Mouse (Mus musculus): ENCODE data around the gene Zfp523.
"Not testable (repeated sequence)": the region's sequence is repeated elsewhere in the genome, so short reads cannot be mapped to it uniquely, and the experiment has no call there.

The Zfp523 gene

DNA sequence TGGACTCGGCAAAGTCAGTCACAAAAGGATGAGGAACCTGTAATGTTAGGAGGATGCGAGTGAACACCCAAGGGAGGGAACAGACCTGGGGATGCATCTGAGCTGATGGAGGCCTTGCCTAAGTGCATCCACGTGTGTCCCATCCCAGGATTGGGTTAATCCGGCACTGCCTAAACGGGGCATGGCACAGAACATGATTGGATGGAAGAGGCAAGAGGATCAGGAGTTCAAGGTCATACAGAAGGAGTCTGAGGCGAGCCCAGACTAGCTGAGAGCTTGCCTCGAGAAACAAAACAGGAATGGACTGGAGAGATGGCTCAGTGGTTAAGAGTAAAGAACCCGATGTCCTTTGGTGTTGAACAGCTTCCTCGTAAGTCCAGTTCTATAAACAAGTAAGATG, 35.5 kb downstream of the Zfp523 start:
- DNase-seq = no peak

DNA sequence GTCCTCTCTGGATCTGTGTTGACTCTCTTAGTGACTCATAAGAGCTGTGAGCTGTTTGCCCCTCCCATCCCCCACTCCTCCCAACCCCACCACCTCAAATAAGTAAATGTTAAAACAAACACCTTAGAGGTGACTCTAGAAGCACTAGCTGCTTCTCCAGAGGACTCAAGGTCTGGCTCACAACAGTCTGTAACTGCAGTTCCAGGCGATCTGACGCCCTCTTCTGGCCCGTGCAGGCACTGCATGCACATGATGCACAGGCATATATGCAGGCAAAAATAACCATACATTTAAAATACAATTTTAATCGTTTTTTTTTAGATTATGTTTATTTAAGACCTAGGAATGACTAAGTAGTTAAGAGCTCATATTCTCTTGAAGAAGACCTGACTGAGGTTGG, 36.3 kb downstream of the Zfp523 start:
- DNase-seq = no peak

DNA sequence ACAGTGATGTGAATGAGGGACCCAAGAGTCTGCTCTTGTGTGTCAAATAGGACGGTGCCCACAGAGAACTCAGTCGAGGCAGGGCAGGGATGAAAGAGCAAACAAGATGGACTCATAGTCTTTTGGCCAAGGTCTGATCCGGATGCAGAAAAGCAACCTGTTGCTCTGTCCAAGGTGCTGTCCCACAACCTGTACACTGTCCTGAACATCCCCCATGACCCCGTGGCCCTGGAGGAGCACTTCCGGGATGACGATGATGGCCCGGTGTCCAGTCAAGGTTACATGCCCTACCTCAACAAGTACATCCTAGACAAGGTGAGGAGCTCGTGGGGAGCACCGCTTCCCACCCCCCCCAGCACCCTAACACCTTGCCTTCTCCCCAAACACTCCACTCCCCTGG, 39.9 kb downstream of the Zfp523 start:
- DNase-seq = no peak

DNA sequence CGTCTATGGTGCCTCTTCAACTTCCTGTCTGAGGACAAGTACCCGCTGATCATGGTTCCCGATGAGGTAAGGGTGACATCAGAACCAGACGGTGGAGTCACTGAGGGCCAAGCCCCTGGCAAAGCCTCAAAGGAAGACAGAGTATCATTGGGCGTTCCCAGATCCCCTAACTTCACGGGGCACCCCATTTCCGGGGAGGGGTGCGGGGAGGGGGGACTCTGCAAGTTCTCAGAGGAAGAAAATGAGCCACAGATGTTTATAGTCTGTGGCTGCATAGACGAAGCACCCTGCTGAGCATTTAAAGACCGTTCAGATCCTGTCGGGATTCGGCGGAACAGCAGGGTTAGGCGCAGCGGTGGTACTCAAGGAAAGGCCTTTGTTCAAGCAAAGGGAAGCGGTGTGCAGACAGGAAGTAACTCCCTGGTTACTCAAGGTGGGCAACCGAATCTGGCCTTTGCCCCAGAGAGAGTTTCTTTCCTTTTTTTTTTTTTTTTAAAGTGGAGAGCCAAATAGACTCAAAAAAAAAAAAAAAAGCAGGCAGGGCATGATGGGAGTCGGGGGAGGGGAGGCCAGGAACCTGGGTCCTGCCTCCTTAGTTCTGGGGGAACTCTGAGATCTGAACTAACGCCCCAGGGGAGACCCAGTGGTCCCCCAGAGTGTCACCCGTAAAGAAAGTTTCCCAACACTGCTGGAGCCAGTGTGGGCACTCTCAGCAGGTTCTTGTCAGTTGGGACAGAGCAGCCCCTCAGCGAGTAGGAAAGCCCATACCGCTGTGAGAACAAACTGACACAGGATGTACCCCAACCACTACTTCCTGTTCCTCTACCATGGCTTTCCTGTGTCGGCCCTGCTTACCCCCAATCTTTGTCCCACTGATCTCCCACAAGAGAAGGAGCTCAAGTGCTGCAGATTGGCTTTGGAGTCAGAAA, 41.1 kb downstream of the Zfp523 start:
- DNase-seq = peak; percentile 80

DNA sequence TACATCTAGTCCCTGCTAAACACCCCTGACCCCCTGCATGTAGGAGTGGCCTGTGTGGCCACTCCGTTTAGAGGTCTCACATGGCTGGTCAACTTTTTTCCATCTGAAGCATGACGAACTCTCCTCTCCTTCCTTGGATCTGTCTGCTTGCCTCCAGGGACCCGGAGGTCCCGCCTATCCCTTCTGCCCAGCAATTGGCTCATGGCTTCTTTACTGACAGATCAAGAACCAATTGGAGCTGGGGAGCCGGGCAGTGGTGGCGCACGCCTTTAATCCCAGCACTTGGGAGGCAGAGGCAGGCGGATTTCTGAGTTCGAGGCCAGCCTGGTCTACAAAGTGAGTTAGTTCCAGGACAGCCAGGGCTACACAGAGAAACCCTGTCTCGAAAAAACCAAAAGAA, 45.5 kb downstream of the Zfp523 start:
- DNase-seq = not testable (repeated sequence)

DNA sequence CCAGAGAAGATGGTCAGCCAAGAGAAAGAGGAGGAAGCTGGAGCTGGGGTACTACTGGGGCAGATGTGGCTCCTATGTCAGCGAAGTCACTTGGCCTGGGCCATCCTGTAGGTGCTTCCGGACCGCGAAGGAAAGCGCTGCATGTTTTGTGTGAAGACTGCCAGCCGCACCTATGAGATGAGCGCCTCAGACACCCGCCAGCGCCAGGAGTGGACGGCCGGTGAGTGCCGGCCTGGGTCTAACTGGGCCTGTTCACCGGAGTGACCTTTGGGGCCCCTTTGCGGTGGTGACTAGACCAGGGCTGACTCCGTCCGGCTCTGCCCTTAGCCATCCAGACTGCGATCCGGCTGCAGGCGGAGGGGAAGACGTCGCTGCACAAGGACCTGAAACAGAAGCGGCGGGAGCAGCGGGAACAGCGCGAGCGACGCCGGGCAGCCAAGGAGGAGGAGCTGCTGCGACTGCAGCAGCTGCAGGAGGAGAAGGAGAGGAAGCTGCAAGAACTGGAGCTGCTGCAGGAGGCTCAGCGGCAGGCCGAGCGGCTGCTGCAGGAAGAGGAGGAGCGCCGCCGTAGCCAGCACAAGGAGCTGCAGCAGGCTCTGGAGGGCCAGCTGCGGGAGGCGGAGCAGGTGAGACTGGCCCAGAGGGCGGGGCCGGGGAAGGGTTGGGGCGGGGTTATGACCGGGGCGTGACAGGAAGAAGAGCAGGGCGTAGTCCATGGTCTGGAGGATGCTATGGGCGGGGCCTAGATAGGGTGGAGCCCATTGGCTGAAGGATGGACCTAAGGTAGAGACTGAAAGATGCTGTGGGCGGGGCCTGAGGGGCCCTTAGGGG, 46.8 kb downstream of the Zfp523 start:
- peak; percentile 96 for DNase-seq

DNA sequence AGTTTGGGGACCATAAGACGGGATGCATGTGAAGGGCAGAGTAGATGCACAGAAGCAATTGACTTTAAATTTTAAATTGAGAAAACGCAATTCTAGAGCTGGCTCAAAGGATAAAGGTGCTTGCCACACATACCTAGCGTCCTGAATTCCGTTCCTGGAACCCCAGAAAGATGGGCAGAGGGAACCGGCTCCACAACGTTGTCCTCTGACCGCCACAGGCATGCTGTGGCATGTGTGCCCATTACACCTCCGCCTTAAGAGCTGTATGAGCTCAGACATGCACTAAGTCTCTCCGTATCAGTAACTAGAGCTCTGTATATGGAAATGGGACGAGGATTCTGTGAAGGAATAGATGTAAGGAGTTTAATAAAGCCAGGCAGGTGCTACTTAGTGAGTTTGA, 47.7 kb downstream of the Zfp523 start:
- no peak for DNase-seq

DNA sequence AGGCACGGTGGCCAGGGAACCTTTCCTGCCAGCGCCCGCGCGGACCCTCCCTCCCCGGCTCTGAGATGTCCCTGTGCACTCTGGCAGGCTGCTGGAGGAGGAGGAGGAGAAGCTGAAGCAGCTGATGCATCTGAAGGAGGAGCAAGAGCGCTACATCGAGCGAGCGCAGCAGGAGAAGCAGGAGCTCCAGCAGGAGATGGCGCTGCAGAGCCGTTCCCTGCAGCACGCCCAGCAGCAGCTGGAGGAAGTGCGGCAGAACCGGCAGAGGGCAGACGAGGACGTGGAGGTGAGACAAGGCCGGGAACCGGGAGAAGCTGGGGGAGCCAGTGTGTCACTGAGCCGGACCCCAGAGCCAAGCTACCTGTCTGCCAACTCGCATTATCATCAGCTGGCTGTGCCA, 49.1 kb downstream of the Zfp523 start:
- peak; percentile 94 for DNase-seq

DNA sequence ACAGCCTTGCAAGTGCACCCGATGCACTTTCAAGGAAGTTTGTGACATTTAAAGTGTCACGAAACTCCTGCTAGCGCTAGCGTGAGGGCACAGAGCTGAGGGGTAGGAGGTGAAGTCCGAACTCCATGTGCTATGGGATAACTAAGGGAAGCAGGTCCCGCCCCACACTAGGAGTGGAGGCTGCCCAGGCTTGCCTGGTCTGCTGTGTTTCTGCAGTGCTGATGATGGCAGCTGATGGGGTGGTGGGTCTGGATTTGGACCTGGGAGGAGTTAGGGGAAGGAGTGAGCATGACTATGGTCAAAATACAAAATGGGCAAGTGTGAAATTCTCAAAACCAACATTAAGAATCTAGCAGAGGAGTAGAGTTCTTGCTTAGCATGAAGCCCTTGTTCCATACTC, 53.6 kb downstream of the Zfp523 start:
- DNase-seq = no peak

DNA sequence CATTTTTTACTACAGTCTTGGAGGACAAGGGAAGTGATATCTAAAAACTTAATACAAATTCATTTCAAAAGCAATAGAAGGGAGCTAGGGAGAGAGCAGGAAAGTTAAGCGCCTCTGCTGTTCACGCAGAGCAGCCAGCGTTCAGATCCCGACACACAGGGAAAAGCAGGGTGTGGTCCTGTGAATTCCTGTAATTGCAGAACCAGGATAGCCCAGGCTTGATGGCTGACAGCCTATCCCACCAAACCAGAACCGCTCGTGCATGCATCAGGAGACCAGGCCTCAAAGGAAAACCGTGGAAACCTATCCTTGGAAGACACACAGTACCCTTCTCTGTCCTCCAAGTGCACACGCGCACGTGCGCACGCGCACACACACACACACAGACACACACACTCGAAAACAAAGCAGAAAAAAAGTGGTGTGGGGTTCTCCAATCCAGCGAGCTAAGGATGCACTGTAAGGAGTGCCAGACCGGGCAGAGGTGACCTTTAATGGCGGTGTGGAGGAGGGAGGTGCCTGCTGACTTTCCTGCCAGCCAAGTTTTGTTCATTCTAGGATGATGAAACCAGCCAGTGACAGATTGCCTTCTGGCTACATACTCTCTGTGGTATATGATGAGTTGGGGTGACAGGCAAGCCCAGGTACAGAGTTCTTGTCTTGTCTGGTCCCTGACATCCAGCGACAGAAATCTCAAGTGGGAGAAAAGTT, 54.3 kb downstream of the Zfp523 start:
- DNase-seq = no peak

DNA sequence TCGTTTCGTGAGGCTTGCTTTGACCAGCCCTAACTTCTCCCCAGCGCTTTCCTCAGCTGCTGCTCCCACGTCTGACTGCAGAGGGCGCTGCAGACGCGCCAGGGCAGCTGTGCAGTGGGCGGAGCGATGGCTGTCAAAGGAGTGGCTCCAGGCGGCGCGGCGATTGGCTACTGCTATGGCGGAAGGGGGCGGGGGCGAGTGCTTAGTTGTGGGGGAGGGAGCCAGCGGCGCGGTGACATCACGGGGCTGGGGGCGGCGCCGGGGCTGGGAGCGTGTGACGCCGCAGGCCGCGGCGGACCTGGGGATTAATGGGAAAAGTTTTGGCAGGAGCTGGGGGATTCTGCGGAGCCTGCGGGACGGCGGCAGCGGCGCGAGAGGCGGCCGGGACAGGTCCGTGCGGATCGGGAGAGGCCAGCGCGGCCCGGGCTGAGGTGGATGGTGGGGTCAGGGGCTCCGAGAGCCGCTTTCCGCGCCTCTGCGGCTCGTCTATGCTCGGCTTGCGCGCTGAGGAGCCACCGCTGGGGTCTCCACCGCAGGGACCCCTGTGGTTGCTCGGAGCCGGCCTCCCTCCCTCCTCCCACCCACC, 55.6 kb downstream of the Zfp523 start, which contains the start of gene Ppard:
Gene Ppard (plus strand): TSS at position 226 of the 586 bp plus-strand sequence.
- DNase-seq = peak; percentile 99

DNA sequence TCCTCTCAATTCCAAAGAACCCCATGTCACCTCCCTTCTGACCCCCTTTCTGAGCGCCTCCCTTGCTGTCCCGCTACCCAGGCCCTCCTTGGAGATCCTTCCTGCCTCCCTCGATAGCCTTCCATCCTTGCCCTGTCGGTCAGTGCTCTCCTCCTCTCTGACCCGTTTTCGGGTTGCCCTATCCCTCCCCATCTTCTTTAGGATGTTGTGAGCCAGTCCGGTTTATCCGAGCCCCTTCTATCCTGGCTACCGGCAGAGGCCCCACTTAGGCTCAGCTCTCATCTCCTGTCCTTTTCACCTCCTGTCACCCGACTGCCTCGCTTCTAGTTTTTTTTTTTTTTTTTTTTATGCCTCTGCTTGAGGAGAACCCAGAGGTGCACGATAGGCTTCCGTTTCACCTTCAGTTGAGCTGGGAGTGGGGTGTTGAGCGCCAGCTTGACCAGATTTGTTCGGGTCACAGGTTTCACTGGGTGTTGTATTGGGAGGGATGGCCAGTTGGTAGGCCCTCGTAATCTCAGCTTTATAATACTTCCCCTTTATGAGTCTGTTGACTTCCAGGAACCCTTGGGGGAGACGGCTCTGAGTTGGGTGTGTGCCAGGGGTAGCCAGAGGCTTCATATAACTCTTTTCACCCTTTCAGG, 56.3 kb downstream of the Zfp523 start:
- peak; percentile 66 for DNase-seq

DNA sequence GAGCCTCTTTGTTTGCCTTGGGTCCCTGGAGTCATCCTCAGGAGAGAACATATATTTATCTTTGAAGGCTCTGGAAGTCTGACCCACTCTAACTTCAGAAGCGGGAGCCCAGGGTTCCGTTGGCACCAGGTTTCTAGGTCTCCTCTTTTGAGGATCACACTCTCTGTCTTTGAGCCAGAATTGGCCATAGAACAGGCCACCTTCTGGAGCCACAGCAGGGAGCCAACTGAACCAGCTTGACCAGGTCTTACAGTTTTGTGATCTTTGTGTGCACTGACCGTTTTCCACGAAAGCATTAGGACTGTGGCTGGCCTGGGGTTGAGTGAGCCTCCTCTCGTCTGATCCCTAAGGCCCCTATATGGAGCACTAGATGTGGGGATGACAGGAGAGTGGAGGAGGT, 57.7 kb downstream of the Zfp523 start:
- DNase-seq = no peak

DNA sequence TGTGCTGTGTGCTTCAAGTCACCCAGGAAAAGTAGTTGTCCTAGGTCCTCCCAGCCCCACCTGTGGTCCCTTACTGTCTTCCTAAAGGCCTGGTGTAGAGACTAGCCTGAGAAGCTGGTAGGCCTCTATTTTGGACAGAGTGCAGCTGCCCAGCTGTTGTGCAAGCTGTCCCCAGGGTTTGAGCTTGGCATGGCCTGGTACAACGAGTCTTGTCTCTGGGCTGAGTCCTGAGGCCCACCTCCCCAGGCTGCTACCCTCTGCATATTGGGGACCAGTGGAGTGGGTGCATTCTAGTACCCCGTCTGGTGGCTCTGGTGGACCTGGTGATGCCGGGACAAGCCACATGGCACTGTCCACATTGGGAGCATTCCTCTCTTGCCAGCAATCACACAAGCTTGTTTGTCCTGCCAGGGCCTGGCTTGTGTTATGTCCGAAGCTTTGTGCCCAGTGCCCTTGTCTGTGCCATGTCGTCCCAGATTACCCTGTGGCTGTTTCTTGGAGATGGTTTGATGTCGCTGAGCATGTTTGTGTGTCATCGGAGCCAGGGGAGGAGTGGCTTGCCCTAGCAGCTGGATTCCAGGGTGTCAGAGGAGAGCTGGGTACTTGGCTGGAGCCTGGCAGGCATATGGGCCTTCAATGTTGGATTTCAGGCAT, 59.2 kb downstream of the Zfp523 start:
- no peak for DNase-seq

DNA sequence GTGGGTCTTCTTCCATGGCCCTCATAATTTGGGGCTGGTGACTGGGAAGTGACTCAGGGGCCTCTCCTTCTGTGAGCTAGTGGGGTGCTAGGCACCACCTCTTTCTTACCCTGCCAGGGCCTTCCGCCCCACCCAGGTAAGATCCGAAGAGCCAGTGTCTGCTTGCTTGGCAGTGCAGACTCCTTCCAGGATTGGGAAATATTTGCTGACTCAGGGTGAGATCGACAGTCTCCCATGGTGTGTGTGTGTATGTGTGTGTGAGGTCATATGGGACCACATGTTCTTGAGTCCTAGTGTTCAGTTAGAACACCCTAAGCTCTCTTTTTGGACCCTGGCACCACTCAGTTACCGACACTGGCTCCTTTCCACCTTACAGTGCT, 59.7 kb downstream of the Zfp523 start:
- DNase-seq = no peak

DNA sequence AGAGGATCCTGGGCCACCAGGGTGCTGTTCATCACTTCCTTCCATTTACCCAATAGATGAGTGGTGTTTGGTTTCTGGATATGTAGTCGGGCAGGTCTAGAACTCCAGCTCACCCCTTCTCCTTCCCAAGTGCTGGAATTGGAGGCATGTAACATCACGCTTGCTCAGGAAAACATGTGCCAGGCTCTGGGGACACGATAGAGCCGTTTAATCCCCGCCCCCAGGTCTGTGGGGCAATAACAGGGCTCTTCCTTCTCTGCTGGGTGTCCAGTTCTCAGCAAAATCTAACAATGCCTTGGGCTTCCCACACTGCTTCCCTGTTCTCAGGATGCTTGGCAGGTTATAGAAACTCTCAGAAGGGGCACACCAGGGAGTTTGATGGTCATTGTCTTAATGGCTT, 60.4 kb downstream of the Zfp523 start:
- no peak for DNase-seq

DNA sequence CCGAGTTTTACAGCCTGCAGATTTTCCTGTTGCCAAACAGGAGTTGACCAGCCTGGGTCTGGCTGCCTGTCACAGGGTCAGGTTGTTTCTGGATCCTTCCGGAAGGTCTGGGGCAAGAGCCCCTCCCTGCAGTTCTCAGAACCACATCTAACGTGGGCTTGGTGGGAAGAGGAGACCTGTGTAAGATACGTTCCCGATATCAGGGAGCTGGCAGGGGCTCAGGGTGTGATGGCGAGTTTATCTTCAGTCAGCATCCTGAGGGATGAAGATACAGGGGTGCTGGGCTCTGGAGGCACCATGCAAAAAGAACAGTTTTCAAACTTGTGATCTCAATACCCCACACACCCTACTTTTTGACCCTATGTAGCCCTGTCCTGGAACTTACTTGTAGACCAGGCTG, 60.9 kb downstream of the Zfp523 start:
- no peak for DNase-seq

DNA sequence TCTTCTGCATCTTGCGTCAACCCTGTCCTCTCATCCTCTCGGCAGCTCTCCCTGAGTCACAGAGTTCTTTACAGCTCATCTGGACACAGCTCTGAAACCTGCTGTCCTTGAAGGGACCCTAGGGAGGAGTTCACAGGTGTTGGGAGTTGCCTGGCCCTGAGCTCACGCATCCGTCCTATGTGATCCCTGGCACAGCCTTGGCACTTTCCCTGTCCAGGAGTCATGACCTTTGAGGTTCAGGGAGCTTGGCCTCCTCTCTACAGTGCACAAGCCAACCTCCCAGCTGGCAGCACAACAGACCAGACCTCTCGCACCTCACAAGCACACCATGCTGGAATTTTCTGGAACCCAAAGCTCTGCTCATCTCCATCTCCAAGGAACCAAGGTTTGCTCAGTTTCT, 63.9 kb downstream of the Zfp523 start:
- DNase-seq = no peak

DNA sequence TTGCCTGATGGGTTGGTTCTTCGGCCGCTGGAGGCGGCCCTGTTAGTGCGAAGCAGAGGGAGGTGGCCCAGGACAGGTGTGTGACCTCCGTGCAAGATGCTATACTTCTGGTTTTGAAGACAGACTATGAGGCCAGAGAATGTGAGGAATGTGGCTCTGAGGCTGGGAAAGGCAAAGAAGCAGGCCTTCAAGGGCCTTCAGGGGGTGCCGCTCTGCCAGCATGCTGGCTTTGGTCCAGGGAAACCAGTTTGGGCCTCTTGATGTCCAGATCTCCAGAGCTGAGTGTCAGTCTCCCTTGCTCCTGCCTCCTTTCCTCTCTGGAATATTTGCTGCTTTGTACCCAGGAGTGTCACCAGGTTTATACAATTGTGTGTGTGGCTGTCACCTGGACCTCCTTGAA, 65.4 kb downstream of the Zfp523 start:
- DNase-seq = peak; percentile 68

DNA sequence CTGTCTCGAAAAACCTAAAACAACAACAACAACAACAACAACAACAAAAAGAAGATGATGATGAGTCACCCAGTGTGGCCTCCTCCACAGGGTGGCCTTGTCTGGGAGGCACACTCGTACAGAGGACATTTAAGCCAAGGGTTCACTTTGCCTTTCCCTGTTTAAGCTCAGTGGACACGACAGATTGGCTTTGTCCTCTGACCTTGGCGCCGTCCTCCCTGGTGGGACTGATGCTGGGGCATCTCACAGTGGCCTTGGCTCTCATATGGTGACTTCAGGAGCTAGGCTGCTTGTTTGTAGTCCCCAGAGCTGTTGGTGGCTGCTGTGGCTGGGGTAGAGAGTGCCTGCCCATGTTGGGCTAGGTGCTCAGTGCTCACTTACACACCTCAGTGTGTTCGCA, 67.3 kb downstream of the Zfp523 start:
- DNase-seq = no peak

DNA sequence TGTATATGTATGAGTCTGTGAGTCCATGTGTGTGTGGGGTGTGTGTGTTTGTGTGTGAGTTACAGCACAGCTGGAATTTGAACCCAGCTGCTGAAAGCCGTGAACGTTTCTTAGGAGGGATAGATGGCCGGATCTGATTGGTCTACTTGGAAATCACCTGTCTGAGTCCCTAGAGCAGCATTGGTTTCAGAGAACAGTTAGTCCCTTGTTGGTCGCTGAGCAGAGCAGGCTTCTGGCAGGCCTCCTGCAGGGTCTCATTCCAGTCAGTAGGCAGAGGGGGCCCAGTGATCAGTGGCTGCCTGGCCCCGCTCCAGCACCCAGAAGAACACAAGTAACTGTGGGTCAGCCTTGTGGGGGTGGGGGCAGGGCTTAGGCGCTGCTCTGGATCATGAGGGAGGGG, 67.8 kb downstream of the Zfp523 start:
- DNase-seq = no peak

DNA sequence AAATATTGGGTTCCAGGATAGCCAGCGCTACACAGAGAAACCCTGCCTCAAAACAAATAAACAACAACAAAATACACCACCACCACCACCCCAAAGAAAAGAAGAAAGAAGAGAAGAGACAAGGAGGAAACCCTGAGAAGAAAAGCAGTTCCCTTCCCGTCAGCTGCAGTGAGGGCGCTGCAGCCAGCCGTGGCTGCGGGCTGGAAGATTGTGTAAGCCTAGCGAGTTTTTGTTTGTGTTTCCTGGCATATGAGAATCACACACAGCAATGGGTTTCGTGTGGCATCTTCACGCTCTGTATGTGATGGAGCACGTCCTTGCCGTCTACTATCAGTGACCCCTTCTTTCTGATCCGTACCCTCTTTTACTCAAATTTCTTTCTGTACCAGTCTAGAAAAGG, 69.7 kb downstream of the Zfp523 start:
- no peak for DNase-seq

Measured in lung, postnatal 36 days (tissue).